Mouse (Mus musculus) liver, adult 2 months (tissue): Measurements from ENCODE around the gene Slc9a1. TPM values are rescaled to one million over a fixed set of nuclear protein-coding genes. Genes with fewer than 3 reads are reported as not detected.

Source experiments
- DNase-seq: peaks from one replicate; pipeline ENCODE4 v3.0.0-alpha.2; 2011; ENCODE audit warnings: low read depth, low spot score; ENCODE audit errors: extremely low read depth
- H3K27ac ChIP-seq: fragments of 200-500 bp; replicated peaks from 2 replicates; pipeline ENCODE4 v1.5.1; 2012; ENCODE audit warnings: low read depth, mild to moderate bottlenecking, control low read depth, inconsistent platforms, low read length; ENCODE audit not compliant: insufficient read depth
- H3K27me3 ChIP-seq: fragments of 200-500 bp; 2 replicates; pipeline ENCODE4 v1.6.1; 2012; ENCODE audit warnings: mild to moderate bottlenecking, moderate library complexity, low read length, inconsistent platforms; ENCODE audit not compliant: control insufficient read depth, insufficient read depth
- H3K36me3 ChIP-seq: fragments of 200-500 bp; 2 replicates; pipeline ENCODE4 v1.6.1; 2012; ENCODE audit warnings: low read length, inconsistent platforms; ENCODE audit not compliant: control insufficient read depth, insufficient read depth
- H3K4me1 ChIP-seq: fragments of 200-500 bp; 2 replicates; pipeline ENCODE4 v1.6.1; 2011; ENCODE audit warnings: low read length; ENCODE audit not compliant: control insufficient read depth, insufficient read depth
- H3K4me3 ChIP-seq: fragments of 200-500 bp; 2 replicates; pipeline ENCODE4 v1.5.1; 2011; ENCODE audit warnings: low read depth, mild to moderate bottlenecking, control low read depth, low read length, moderate library complexity; ENCODE audit not compliant: insufficient read depth
- H3K79me2 ChIP-seq: fragments of 200-500 bp; 2 replicates; pipeline ENCODE4 v1.6.1; 2012; ENCODE audit warnings: inconsistent platforms, mild to moderate bottlenecking, low read length, moderate library complexity; ENCODE audit not compliant: control insufficient read depth, insufficient read depth
- H3K9ac ChIP-seq: fragments of 200-500 bp; 2 replicates; pipeline ENCODE4 v1.6.1; 2012; ENCODE audit warnings: low read depth, mild to moderate bottlenecking, control low read depth, inconsistent platforms, low read length
- CTCF ChIP-seq: fragments of 200-500 bp; IDR thresholded peaks from 2 replicates; pipeline ENCODE4 v1.5.1; 2011; ENCODE audit warnings: low read depth, low read length, control low read depth
- POLR2A ChIP-seq: fragments of 200-500 bp; IDR thresholded peaks from 2 replicates; pipeline ENCODE4 v1.6.1; 2011; ENCODE audit warnings: low read length, control low read depth; ENCODE audit not compliant: insufficient read depth; ENCODE audit errors: extremely low read depth
- WGBS: fragments of 180-500 bp; shearing (Covaris S2); methylation state at CpG from one replicate; pipeline ENCODE4 v1.1.7; 2018; 5-methylcytosine and 5-hydroxymethylcytosine counted together
- polyA plus RNA-seq: library from polyadenylated mRNA; depleted of rRNA; stranded (reverse); fragments of >200 nt; gene quantifications from 2 replicates; pipeline ENCODE4 v1.2.3, GENCODE M21; 2012
- total RNA-seq: library from RNA; depleted of rRNA; stranded (reverse); fragments of >200 nt; gene quantifications from 2 replicates; pipeline ENCODE4 v1.2.3, GENCODE M21; 2014

Gene Slc9a1
- total and polyA plus RNA-seq, 2 experiments: 1.5 to 9.2 TPM

DNA sequence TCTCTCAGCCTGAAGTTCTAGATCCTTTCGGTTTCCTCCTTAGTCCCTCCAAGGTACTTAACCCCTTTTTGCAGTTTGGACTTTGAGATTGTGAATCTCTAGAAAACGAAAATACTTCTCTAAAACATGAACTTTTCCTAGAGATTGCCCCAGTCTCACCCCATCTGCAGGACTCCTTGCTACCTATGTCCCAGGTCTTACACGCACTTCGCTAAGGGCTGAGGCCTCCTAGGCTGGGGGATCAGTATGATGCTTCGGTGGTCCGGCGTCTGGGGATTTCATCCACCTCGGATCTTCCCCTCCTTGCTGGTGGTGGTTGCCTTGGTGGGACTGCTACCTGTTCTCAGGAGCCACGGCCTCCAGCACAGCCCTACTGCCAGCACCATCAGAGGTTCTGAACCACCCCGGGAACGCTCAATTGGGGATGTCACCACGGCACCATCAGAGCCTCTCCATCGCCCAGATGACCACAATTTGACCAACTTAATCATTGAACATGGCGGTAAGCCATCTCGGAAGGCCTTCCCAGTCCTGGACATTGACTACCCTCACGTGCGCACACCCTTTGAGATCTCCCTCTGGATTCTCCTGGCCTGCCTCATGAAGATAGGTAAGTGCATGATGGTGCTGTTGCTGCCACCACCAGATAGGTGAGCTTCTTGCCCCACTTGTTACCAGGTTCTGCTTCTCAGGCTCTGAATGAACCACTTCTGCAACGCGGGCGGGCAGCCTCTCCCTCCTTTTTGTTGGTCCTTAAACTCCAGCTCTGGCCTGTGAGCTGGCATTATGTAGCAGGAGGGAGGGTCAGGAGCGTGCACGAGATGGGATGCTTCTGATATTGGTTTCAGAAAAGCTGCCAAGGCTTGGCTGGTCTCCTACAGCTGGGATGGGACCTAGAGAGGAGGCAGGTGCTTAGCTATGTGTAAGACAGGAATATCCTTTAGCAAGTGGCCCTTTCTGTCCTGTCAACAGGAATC lies 1.1 kb downstream of the Slc9a1 start:
- H3K79me2 ChIP-seq: peaks cover 39% of the 10 kb centered on the region; the same call in 1 of the 2 replicates
- H3K9ac ChIP-seq: peak overlapping the region; percentile 97
- peak overlapping the region; percentile 97 for H3K4me3 ChIP-seq
- 0 out of 2 replicates have a peak overlapping the region, but pooled peaks have one; percentile 3 for H3K27ac ChIP-seq
- 56% methylated on average over 22 of the region's 22 CpGs for WGBS
- TF ChIP-seq POLR2A (no peak), CTCF (no peak)
- no peaks in the 10 kb centered on the region for H3K27me3 ChIP-seq
- peaks cover 23% of the 10 kb centered on the region for H3K4me1 ChIP-seq
- DNase-seq: no peak
- H3K36me3 ChIP-seq: no peaks in the 10 kb centered on the region

GRCm38 (mm10) chr4:133371621-133372277 lies 2.2 kb downstream of the Slc9a1 start:
- Histone ChIP-seq H3K4me3 (no peak overlapping the region; the same call in 1 of the 2 replicates), H3K9ac (0 out of 2 replicates have a peak overlapping the region, but pooled peaks have one; percentile 4), H3K27ac (no peak overlapping the region), H3K27me3 (no peaks in the 10 kb centered on the region), H3K36me3 (no peaks in the 10 kb centered on the region), H3K79me2 (peaks cover 42% of the 10 kb centered on the region; the same call in 1 of the 2 replicates), H3K4me1 (peaks cover 23% of the 10 kb centered on the region)
- TF ChIP-seq POLR2A (no peak), CTCF (no peak)
- DNase-seq: no peak
- 36% methylated on average over 7 of the region's 7 CpGs for WGBS

GRCm38 (mm10) chr4:133372278-133372665 lies 2.8 kb downstream of the Slc9a1 start:
- Histone ChIP-seq H3K79me2 (peaks cover 44% of the 10 kb centered on the region; the same call in 1 of the 2 replicates), H3K27me3 (no peaks in the 10 kb centered on the region), H3K4me3 (no peak overlapping the region), H3K27ac (0 out of 2 replicates have a peak overlapping the region, but pooled peaks have one; percentile 14), H3K9ac (peak overlapping the region; percentile 34; the same call in 1 of the 2 replicates), H3K4me1 (peaks cover 23% of the 10 kb centered on the region), H3K36me3 (no peaks in the 10 kb centered on the region)
- DNase-seq: no peak
- 22% methylated on average over 6 of the region's 6 CpGs for WGBS
- TF ChIP-seq POLR2A (no peak), CTCF (no peak)

DNA sequence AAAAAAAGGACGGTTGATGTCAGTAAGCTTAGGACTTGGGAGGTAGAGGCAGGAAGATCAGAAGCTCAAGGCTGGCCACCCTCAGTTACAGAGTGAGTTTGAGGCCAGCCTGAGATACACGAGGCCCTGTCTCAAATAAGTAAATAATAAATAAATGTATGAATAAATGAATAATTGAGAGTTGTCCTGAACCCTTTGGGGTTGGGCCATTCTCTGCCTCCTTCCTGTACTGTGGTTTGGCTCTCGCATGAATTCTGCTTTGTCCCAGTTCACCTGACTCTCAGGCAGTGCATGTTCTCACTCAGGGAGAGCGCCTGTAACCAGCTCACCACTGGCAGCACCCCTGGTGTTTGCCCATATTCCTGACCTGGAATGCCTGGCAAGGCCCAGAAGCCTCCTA lies 4.5 kb downstream of the Slc9a1 start:
- no peak for TF ChIP-seq POLR2A
- TF ChIP-seq CTCF: no peak
- peaks cover 44% of the 10 kb centered on the region; the same call in 1 of the 2 replicates for H3K79me2 ChIP-seq
- H3K27ac ChIP-seq: no peak overlapping the region
- H3K4me1 ChIP-seq: peaks cover 25% of the 10 kb centered on the region
- no peaks in the 10 kb centered on the region for H3K36me3 ChIP-seq
- no peak overlapping the region for H3K4me3 ChIP-seq
- H3K9ac ChIP-seq: no peak overlapping the region
- DNase-seq: no peak
- 73% methylated on average over 4 of the region's 4 CpGs for WGBS
- H3K27me3 ChIP-seq: no peaks in the 10 kb centered on the region

- Histone ChIP-seq H3K79me2 (peaks cover 33% of the 10 kb centered on the region; the same call in 1 of the 2 replicates), H3K9ac (no peak overlapping the region), H3K27me3 (no peaks in the 10 kb centered on the region), H3K36me3 (no peaks in the 10 kb centered on the region), H3K4me1 (peaks cover 23% of the 10 kb centered on the region), H3K4me3 (no peak overlapping the region), H3K27ac (no peak overlapping the region)
- no peak for DNase-seq
- TF ChIP-seq POLR2A: no peak
- TF ChIP-seq CTCF: no peak
- 85% methylated on average over 10 of the region's 10 CpGs for WGBS
Measured at GRCm38 (mm10) chr4:133375812-133376577, 6.5 kb downstream of the Slc9a1 start.
